Mouse (Mus musculus) brain, embryonic 14.5 days (tissue): ENCODE data around the gene Itpka.

ENCODE experiments used
- CTCF ChIP-seq: fragments of 200-500 bp; IDR thresholded peaks from 2 replicates; pipeline ENCODE4 v1.5.1; 2012; ENCODE audit warnings: inconsistent platforms, mild to moderate bottlenecking, moderate library complexity, borderline replicate concordance; ENCODE audit not compliant: insufficient read depth, insufficient read length; ENCODE audit errors: extremely low read depth
- POLR2A ChIP-seq: fragments of 200-500 bp; IDR thresholded peaks from 2 replicates; pipeline ENCODE4 v1.6.1; 2012; ENCODE audit warnings: mild to moderate bottlenecking, inconsistent platforms, borderline replicate concordance; ENCODE audit not compliant: poor library complexity, insufficient read depth, insufficient read length, severe bottlenecking; ENCODE audit errors: extremely low read depth

DNA sequence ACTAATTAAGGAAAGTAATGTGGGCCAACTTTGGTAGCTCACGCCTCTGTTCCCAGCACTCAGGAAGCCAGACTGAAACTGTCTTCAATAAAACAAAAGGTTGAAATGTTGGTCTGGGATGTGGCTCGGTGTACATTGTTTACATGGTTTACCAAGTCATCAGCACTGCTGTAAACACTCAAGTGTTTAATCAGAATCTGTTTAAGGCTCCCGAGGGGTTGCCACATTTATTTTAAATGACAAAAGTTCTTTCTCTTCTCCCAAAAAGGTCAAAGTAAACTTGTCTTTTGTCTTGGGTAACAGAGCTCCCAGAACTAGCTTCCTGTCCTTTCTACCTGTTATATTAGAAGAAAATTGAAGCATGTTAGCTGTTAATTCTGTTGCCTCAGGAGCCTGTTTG is 34.5 kb upstream of the Itpka start:
- TF ChIP-seq POLR2A (no peak), CTCF (no peak)
